Mouse (Mus musculus): ENCODE measurements around the gene Atp11c. TPM values are rescaled to one million over a fixed set of nuclear protein-coding genes. Genes with fewer than 3 reads are reported as not detected.

The Atp11c gene
- polyA plus RNA-seq, 1 experiment from 2014 or later, result 10.7 TPM

DNA sequence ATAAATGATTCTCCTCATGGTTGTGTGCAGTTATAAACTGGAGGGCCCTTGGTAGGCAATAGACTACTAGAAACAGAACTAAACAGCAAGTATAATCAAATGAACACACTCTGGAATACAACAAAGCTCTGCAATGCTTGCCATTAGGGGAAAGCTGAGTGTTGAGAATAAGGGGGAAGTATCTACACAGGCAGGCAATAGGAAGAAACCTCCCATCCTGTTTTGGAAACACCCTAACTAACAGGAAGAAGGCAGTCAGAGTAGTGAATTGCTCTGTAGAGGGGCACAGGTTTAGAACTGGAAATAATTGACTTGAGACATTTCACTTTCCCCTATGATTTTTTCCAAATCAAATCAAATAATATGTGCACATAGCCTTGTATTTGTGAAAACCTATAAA is 247.1 kb downstream of the Atp11c start:
- no peak overlapping the region for H3K9ac ChIP-seq (ENCODE audit: low read length)
- no peaks in the 10 kb centered on the region for H3K36me3 ChIP-seq (ENCODE audit: control insufficient read depth, insufficient read depth, low read length)
- H3K27ac ChIP-seq (ENCODE audit: low read depth), result no peak overlapping the region
- no peak overlapping the region for H3K4me2 ChIP-seq (ENCODE audit: low read length)
- DNase-seq (ENCODE audit: low spot score), result no peak
- no peak overlapping the region for H3K4me3 ChIP-seq (ENCODE audit: low read depth, low read length)
- H3K9me3 ChIP-seq (ENCODE audit: control insufficient read depth, low read length), result no peaks in the 10 kb centered on the region
- no peak for ATAC-seq (replicated peaks; ENCODE audit: low FRiP score, low TSS enrichment, low read depth)
- no peaks in the 10 kb centered on the region for H3K27me3 ChIP-seq (replicated peaks; ENCODE audit: control insufficient read depth, insufficient read depth, low read length)
- H3K4me1 ChIP-seq (replicated peaks; ENCODE audit: control insufficient read depth, insufficient read depth, low read length), result no peaks in the 10 kb centered on the region

DNA sequence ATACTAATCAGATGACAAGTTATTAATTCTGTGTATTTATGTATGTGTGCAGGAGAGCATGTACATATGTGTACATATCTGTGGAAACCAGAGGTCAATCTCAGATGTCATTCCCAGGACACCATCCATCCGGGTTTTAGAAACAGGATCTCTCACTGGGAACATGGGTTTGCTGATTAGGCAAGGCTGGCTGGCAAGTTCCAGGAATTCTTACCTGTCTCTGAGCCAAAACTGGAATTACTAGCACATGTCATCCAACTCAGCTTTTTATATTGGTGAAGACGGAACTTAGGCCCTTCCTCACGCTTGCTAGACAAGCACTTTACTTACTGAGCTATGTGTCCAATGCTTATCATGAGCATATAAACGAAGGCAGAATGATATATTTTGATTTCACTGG is 247.5 kb downstream of the Atp11c start:
- Histone ChIP-seq H3K4me1 (replicated peaks; ENCODE audit: control insufficient read depth, insufficient read depth, low read length) (no peaks in the 10 kb centered on the region), H3K4me3 (ENCODE audit: low read depth, low read length) (no peak overlapping the region), H3K4me2 (ENCODE audit: low read length) (no peak overlapping the region), H3K9ac (ENCODE audit: low read length) (no peak overlapping the region), H3K27ac (ENCODE audit: low read depth) (no peak overlapping the region), H3K9me3 (ENCODE audit: control insufficient read depth, low read length) (no peaks in the 10 kb centered on the region), H3K27me3 (replicated peaks; ENCODE audit: control insufficient read depth, insufficient read depth, low read length) (no peaks in the 10 kb centered on the region), H3K36me3 (ENCODE audit: control insufficient read depth, insufficient read depth, low read length) (no peaks in the 10 kb centered on the region)
- ATAC-seq (replicated peaks; ENCODE audit: low FRiP score, low TSS enrichment, low read depth) (no peak), DNase-seq (ENCODE audit: low spot score) (no peak)
- WGBS, result 81% methylated on average over 4 of the region's 4 CpGs

DNA sequence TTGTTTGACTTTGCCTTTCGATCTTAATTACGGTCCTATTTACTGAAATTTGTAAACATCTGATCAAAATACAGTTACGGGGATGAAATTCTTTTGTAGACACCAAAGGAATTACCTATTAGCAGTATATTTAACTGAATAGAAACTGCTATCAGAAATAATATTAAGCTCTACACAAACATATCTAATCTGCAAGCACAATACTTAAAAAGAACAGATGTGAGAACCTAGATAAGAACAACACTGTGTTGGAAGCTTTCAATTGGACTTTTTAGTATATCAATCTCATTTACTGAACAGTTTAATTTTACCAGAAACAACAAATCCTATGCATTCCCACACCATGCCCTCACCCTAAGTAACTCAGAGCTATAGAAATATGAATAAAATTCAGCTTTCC is 262.8 kb downstream of the Atp11c start:
- H3K4me2 ChIP-seq (ENCODE audit: low read length), result no peak overlapping the region
- no peak overlapping the region for H3K27ac ChIP-seq (ENCODE audit: low read depth)
- H3K36me3 ChIP-seq (ENCODE audit: control insufficient read depth, insufficient read depth, low read length), result no peaks in the 10 kb centered on the region
- no peaks in the 10 kb centered on the region for H3K9me3 ChIP-seq (ENCODE audit: control insufficient read depth, low read length)
- DNase-seq (ENCODE audit: low spot score), result no peak
- H3K27me3 ChIP-seq (replicated peaks; ENCODE audit: control insufficient read depth, insufficient read depth, low read length), result no peaks in the 10 kb centered on the region
- no peak for ATAC-seq (replicated peaks; ENCODE audit: low FRiP score, low TSS enrichment, low read depth)
- no peak overlapping the region for H3K4me3 ChIP-seq (ENCODE audit: low read depth, low read length)
- WGBS, result 94% methylated on average over 3 of the region's 3 CpGs
- no peaks in the 10 kb centered on the region for H3K4me1 ChIP-seq (replicated peaks; ENCODE audit: control insufficient read depth, insufficient read depth, low read length)
- no peak overlapping the region for H3K9ac ChIP-seq (ENCODE audit: low read length)

- WGBS, result 92% methylated on average over 4 of the region's 4 CpGs
Observed at GRCm38 (mm10) chrX:60321321-60321720, 271.2 kb downstream of the Atp11c start.

DNA sequence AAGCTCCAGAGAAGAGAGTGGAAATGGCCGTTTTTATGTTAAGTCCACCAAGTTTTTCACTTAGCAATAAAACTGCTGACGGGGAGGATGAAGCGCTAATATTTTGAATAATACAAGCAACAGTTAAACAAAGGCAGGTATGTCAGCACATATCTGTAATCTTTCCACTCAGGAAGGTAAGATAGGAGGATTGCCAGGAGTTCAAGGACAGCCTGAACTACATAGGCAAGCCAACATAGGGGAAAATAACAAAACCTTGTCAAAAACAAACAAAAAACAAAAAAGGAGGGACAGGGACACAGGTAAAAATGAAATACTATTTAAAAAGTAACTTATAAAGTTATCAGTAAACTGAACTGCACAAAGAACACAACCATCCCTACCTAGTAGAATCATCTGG is 274.8 kb downstream of the Atp11c start:
- Histone ChIP-seq H3K4me1 (replicated peaks; ENCODE audit: control insufficient read depth, insufficient read depth, low read length) (no peaks in the 10 kb centered on the region), H3K36me3 (ENCODE audit: control insufficient read depth, insufficient read depth, low read length) (no peaks in the 10 kb centered on the region), H3K9me3 (ENCODE audit: control insufficient read depth, low read length) (no peaks in the 10 kb centered on the region), H3K4me3 (ENCODE audit: low read depth, low read length) (no peak overlapping the region), H3K4me2 (ENCODE audit: low read length) (no peak overlapping the region), H3K27ac (ENCODE audit: low read depth) (no peak overlapping the region), H3K9ac (ENCODE audit: low read length) (no peak overlapping the region), H3K27me3 (replicated peaks; ENCODE audit: control insufficient read depth, insufficient read depth, low read length) (no peaks in the 10 kb centered on the region)
- 86% methylated on average over 3 of the region's 3 CpGs for WGBS
- no peak for ATAC-seq (replicated peaks; ENCODE audit: low FRiP score, low TSS enrichment, low read depth)
- no peak for DNase-seq (ENCODE audit: low spot score)

More at GRCm38 (mm10) chrX:60321321-60321720, 271.2 kb downstream of the Atp11c start:
- no peak overlapping the region for H3K27ac ChIP-seq (ENCODE audit: low read depth)
- H3K4me2 ChIP-seq (ENCODE audit: low read length), result no peak overlapping the region
- no peaks in the 10 kb centered on the region for H3K27me3 ChIP-seq (replicated peaks; ENCODE audit: control insufficient read depth, insufficient read depth, low read length)
- H3K9me3 ChIP-seq (ENCODE audit: control insufficient read depth, low read length), result no peaks in the 10 kb centered on the region
- no peak overlapping the region for H3K4me3 ChIP-seq (ENCODE audit: low read depth, low read length)
- DNase-seq (ENCODE audit: low spot score) (no peak), ATAC-seq (replicated peaks; ENCODE audit: low FRiP score, low TSS enrichment, low read depth) (no peak)
- H3K4me1 ChIP-seq (replicated peaks; ENCODE audit: control insufficient read depth, insufficient read depth, low read length), result no peaks in the 10 kb centered on the region
- no peaks in the 10 kb centered on the region for H3K36me3 ChIP-seq (ENCODE audit: control insufficient read depth, insufficient read depth, low read length)
- H3K9ac ChIP-seq (ENCODE audit: low read length), result no peak overlapping the region

GRCm38 (mm10) chrX:60292335-60292734 is 300.2 kb downstream of the Atp11c start:
- Histone ChIP-seq H3K4me1 (replicated peaks; ENCODE audit: control insufficient read depth, insufficient read depth, low read length) (no peaks in the 10 kb centered on the region), H3K9me3 (ENCODE audit: control insufficient read depth, low read length) (no peaks in the 10 kb centered on the region), H3K9ac (ENCODE audit: low read length) (no peak overlapping the region), H3K4me2 (ENCODE audit: low read length) (no peak overlapping the region), H3K27ac (ENCODE audit: low read depth) (no peak overlapping the region), H3K36me3 (ENCODE audit: control insufficient read depth, insufficient read depth, low read length) (no peaks in the 10 kb centered on the region), H3K4me3 (ENCODE audit: low read depth, low read length) (no peak overlapping the region), H3K27me3 (replicated peaks; ENCODE audit: control insufficient read depth, insufficient read depth, low read length) (no peaks in the 10 kb centered on the region)
- ATAC-seq (replicated peaks; ENCODE audit: low FRiP score, low TSS enrichment, low read depth) (no peak), DNase-seq (ENCODE audit: low spot score) (no peak)
- WGBS, result 87% methylated on average over 2 of the region's 2 CpGs

- Histone ChIP-seq H3K9me3 (ENCODE audit: control insufficient read depth, low read length) (no peaks in the 10 kb centered on the region), H3K4me1 (replicated peaks; ENCODE audit: control insufficient read depth, insufficient read depth, low read length) (no peaks in the 10 kb centered on the region), H3K27ac (ENCODE audit: low read depth) (no peak overlapping the region), H3K27me3 (replicated peaks; ENCODE audit: control insufficient read depth, insufficient read depth, low read length) (no peaks in the 10 kb centered on the region), H3K4me3 (ENCODE audit: low read depth, low read length) (no peak overlapping the region), H3K9ac (ENCODE audit: low read length) (no peak overlapping the region), H3K4me2 (ENCODE audit: low read length) (no peak overlapping the region), H3K36me3 (ENCODE audit: control insufficient read depth, insufficient read depth, low read length) (no peaks in the 10 kb centered on the region)
- ATAC-seq (replicated peaks; ENCODE audit: low FRiP score, low TSS enrichment, low read depth), result no peak
- no peak for DNase-seq (ENCODE audit: low spot score)
Observed at GRCm38 (mm10) chrX:60255346-60255745, 337.2 kb downstream of the Atp11c start.

DNA sequence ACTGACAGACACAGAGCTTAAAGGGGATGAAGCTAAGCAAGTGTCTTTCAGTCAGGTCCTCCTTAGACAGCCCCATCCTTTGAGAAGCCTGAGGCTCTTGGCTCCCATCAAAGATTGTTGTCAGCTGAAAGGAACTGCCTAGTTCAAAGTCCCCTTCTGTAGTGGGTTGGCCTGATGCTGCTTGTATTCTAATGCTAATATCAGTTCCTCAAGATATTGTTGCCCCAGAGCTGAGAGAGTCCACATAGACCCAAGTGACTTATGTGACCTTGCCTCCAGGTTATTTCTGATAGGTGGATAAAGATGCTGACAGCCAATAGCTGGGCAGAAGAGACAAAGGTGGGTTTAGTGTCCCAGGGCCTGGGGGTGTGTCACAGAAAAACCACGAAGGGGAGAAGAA is 404.8 kb downstream of the Atp11c start:
- DNase-seq (ENCODE audit: low spot score), result no peak
- WGBS, result 39% methylated on average over 1 of the region's 1 CpGs

DNA sequence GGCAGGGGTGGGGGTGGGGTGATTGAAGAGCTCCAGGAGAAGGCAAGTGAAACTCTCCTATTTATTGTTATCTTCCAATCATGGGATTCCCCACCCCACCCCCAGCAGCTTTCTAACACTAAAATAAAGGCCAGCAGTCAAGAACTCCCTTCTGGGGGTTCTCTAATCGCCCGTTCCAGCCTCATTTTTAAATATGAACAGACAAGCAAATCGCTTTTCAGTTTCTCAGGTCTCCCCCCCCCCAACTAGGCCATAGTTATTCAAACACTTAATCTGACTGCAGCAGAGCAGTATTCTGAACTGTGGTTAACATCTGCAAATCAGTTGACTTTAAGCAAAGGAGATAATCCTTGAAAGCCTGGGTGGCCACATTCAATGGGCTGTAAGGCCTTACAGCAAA is 409.9 kb downstream of the Atp11c start:
- Histone ChIP-seq H3K4me3 (ENCODE audit: low read depth, low read length) (no peak overlapping the region), H3K36me3 (ENCODE audit: control insufficient read depth, insufficient read depth, low read length) (no peaks in the 10 kb centered on the region), H3K4me1 (replicated peaks; ENCODE audit: control insufficient read depth, insufficient read depth, low read length) (no peaks in the 10 kb centered on the region), H3K9me3 (ENCODE audit: control insufficient read depth, low read length) (no peaks in the 10 kb centered on the region), H3K4me2 (ENCODE audit: low read length) (no peak overlapping the region), H3K9ac (ENCODE audit: low read length) (no peak overlapping the region), H3K27ac (ENCODE audit: low read depth) (no peak overlapping the region), H3K27me3 (replicated peaks; ENCODE audit: control insufficient read depth, insufficient read depth, low read length) (0 out of 2 replicates have a peak, but pooled peaks cover 8% of the 10 kb centered on the region)
- ATAC-seq (replicated peaks; ENCODE audit: low FRiP score, low TSS enrichment, low read depth) (no peak), DNase-seq (ENCODE audit: low spot score) (no peak)
- WGBS, result 47% methylated on average over 3 of the region's 3 CpGs

More for the DNA sequence above, 404.8 kb downstream of the Atp11c start:
- H3K4me3 ChIP-seq (ENCODE audit: low read depth, low read length), result no peak overlapping the region
- H3K27me3 ChIP-seq (replicated peaks; ENCODE audit: control insufficient read depth, insufficient read depth, low read length), result no peaks in the 10 kb centered on the region
- no peak for ATAC-seq (replicated peaks; ENCODE audit: low FRiP score, low TSS enrichment, low read depth)
- no peaks in the 10 kb centered on the region for H3K4me1 ChIP-seq (replicated peaks; ENCODE audit: control insufficient read depth, insufficient read depth, low read length)
- no peaks in the 10 kb centered on the region for H3K9me3 ChIP-seq (ENCODE audit: control insufficient read depth, low read length)
- H3K27ac ChIP-seq (ENCODE audit: low read depth), result no peak overlapping the region
- H3K36me3 ChIP-seq (ENCODE audit: control insufficient read depth, insufficient read depth, low read length), result no peaks in the 10 kb centered on the region
- H3K4me2 ChIP-seq (ENCODE audit: low read length), result no peak overlapping the region
- H3K9ac ChIP-seq (ENCODE audit: low read length), result no peak overlapping the region

Measured in intestine, embryonic 14.5 days (tissue).